8 mouse cellular contexts compared by ENCODE assay signal in the genomic region with DNA sequence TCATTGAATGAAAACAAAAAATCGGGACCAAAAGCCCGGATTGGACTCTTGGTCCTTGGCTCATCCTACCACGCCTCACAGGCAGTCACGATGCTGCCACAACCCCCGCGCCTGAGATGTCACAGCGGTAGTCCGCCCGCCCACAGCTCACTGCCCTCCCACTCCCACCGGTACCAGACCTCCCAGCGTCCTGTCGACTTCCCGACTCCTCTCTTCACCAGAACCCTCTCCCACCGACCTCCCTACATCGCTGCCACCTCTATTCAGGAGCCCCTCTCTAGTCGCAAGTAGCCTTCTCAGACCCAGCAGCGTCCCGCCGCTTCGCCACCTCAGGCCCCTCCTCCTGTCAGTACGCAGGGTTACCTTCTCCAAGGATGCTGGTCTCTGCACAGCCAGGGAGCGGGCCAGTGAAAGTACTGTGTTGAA. TPM values are rescaled to one million over a fixed set of nuclear protein-coding genes. Genes with fewer than 3 reads are reported as not detected.
DNase-seq lines count a peak whose midpoint lies in the region; ATAC-seq and TF ChIP-seq lines count a peak whose summit lies in the region.

No protein-coding gene starts in this region.

- no peak for DNase-seq in Patski (ENCODE audit: low read depth, low spot score)
- DNase-seq in c-Kit-negative CD71-positive TER-119-positive erythroid progenitor cells, embryonic 14.5 days (ENCODE audit: low read depth, low spot score) = peak; percentile 29
- DNase-seq in hindbrain, embryonic 10.5 days (ENCODE audit: low spot score) = no peak
- peak; percentile 44 for DNase-seq in layer of hippocampus, adult 9-10 months (ENCODE audit: low spot score)
- peak; percentile 74 for DNase-seq in lung, adult 2 months
- peak; percentile 54 for DNase-seq in ovary, postnatal 10 days (ENCODE audit: low spot score)
- no peak for DNase-seq in spleen, adult 18-20 months

- POLR2A ChIA-PET in Patski (lab: Charles Lee) = interaction anchor here (0.6 to 2.0 kb wide), 3 partner anchors 17 to 125 kb away, joined by 3 to 7 read pairs (median 3); a partner anchor contains a TSS

- 1% methylated on average over 22 of the region's 22 CpGs for WGBS in hindbrain, embryonic 10.5 days
- under 1% methylated on average over 22 of the region's 22 CpGs for WGBS in lung, adult 2 months

- H3K9me3 ChIP-seq in hindbrain, embryonic 10.5 days = no peaks in the 10 kb centered on the region

- no peak for TF ChIP-seq CTCF in Patski (IDR thresholded peaks at IDR 0.05)
- no peak for TF ChIP-seq CTCF in lung, adult 2 months (IDR thresholded peaks at IDR 0.05; ENCODE audit: insufficient read depth, low read length)

- peaks cover 6% of the 10 kb centered on the region; the same call in 1 of the 2 replicates for H3K36me3 ChIP-seq in hindbrain, embryonic 10.5 days

- peaks cover 21% of the 10 kb centered on the region for H3K4me1 ChIP-seq in hindbrain, embryonic 10.5 days (replicated peaks)
- peaks cover 8% of the 10 kb centered on the region; the same call in 1 of the 2 replicates for H3K4me1 ChIP-seq in lung, adult 2 months (ENCODE audit: control insufficient read depth, insufficient read depth, low read length)

- H3K27me3 ChIP-seq in Patski = no peaks in the 10 kb centered on the region
- H3K27me3 ChIP-seq in hindbrain, embryonic 10.5 days (ENCODE audit: insufficient read depth, poor library complexity, severe bottlenecking) = no peaks in the 10 kb centered on the region

- CTCF ChIA-PET in Patski (lab: Charles Lee) = interaction anchor here (1.3 to 2.6 kb wide), 3 partner anchors 10 to 153 kb away, joined by 3 to 6 read pairs (median 3); no protein-coding TSS in a partner anchor

- peak overlapping the region; percentile 85 for H3K4me3 ChIP-seq in hindbrain, embryonic 10.5 days
- peak overlapping the region; percentile 96 for H3K4me3 ChIP-seq in lung, adult 2 months (replicated peaks; ENCODE audit: extremely low read depth, low read depth, low read length)

- H3K27ac ChIP-seq in hindbrain, embryonic 10.5 days = peak overlapping the region; percentile 84

- peak; percentile 18; the same call in 1 of the 2 replicates for TF ChIP-seq POLR2A in lung, adult 2 months (IDR thresholded peaks at IDR 0.05; ENCODE audit: borderline replicate concordance, extremely low read depth, low read depth, low read length)

- ATAC-seq in Patski = peak; percentile 61
- ATAC-seq in frontal cortex, adult (ENCODE audit: low TSS enrichment) = peak; percentile 77

- in situ Hi-C loops in Patski (cut with MboI; ENCODE audit: low pct_unique_long_range_greater_than_20kb) = no loop called here

RNA-seq across cellular contexts. Expression of a gene that starts 0.5 kb away (rescaled TPM):
- 28.3 TPM for polyA plus RNA-seq in Patski (2021)
- 11.9 and 12.9 TPM in 2 replicates for polyA plus RNA-seq in hindbrain, embryonic 10.5 days (2016; fragmentation: Nextera tagmentation; extraction: Ambion mirVana)
- 4.6 and 7.3 TPM in 2 replicates for polyA plus RNA-seq in lung, adult 2 months (2012; rRNA removed)

RNA-seq across cellular contexts. Expression of a gene that starts 0.8 kb away (rescaled TPM):
- polyA plus RNA-seq in Patski (2021) = 81.9 TPM
- 38.8 and 48.4 TPM in 2 replicates for polyA plus RNA-seq in hindbrain, embryonic 10.5 days (2016; fragmentation: Nextera tagmentation; extraction: Ambion mirVana)
- 38.0 and 55.9 TPM in 2 replicates for polyA plus RNA-seq in lung, adult 2 months (2012; rRNA removed)

RNA-seq across cellular contexts. Expression of a gene that starts 46.5 kb away (rescaled TPM):
- polyA plus RNA-seq in Patski (2021) = 27.1 TPM
- 75.8 and 81.5 TPM in 2 replicates for polyA plus RNA-seq in hindbrain, embryonic 10.5 days (2016; fragmentation: Nextera tagmentation; extraction: Ambion mirVana)
- 56.5 and 63.3 TPM in 2 replicates for polyA plus RNA-seq in lung, adult 2 months (2012; rRNA removed)

Comparison
In these comparisons a context has a peak if more than half of its experiments do, and no peak if none do; other contexts are left out.
1. DNase-seq: peak in c-Kit-negative CD71-positive TER-119-positive erythroid progenitor cells, embryonic 14.5 days (single experiment), layer of hippocampus, adult 9-10 months (single experiment), lung, adult 2 months (single experiment) and ovary, postnatal 10 days (single experiment); none in Patski (single experiment), hindbrain, embryonic 10.5 days (single experiment) and spleen, adult 18-20 months (0 of 2).